Mouse (Mus musculus) neural tube, embryonic 10.5 days (tissue): ENCODE measurements around the gene Tspan6.
A peak's percentile ranks its signal among the peaks of the same experiment; 100 is the strongest.

Experiments used
- DNase-seq: peaks from one replicate; pipeline ENCODE4 v3.0.0-alpha.2; 2017; ENCODE audit warnings: low spot score; ENCODE audit errors: extremely low spot score

Gene Tspan6

DNA sequence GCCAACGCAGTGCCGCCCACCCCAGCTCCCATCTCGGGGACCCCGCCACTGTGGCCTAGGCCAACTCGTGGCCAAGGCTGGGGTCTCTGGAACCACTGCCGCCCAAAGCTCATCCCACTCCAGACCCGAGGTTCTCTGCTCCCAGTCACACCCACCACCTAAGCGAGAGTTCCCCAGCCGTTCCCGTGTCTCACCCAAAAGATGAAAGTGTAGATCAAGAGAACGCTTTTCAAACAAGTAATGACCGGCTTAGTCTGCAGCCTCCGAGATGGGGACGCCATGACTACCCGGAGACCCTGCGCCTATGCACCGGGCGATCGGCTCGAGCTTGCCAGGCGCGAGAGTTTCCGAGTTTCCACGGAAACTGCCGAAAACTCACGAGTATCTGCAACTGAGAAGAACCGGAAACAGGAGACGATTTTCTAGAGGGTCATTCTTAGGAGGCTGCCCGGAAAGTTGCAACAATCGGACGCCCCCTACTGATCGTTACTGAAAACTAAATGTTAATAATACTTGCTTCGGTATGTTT is at the start of gene Tspan6:
Tspan6 (minus strand) TSS at position 416 of the 529 bp plus-strand sequence.
- peak; percentile 76 for DNase-seq

DNA sequence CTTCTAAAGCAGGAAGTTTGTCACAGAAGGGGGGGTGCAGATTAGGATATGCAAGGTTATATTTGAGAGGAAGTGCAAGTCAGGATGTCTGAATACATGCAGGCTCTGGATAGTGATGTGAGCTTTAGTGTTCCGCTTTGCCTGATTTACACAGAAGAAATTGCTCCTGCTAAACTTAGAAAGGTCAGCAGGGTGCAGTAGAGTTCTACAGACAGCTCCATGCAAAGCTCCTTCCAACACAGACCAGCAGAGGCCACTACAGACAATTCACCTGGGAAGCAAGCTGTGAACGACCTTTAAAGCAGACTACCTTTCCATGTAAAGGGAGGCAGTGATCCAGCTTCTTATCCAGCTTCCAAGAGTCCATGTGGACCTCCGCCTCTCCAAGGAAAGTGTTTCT is 49.2 kb upstream of the Tspan6 start:
- peak; percentile 22 for DNase-seq

DNA sequence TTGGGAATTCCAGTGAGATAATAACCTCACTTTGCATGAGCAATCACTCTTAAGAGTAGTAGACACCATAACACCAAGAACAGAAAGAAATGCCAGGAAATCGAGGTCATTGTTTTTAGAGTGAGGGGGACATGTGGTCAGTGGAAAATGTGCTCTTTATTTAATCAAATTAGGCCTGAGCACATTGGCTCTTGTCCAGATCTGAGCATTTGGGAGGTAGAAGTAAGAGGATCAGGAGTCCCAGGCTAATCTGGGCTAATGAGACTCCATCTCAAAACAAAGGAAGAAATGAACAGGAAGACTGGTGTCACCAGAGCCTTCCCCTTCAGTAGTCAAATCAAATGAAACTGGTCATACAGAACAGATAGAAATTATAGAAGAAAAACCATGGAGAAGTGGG is 41.3 kb upstream of the Tspan6 start:
- DNase-seq = no peak

DNA sequence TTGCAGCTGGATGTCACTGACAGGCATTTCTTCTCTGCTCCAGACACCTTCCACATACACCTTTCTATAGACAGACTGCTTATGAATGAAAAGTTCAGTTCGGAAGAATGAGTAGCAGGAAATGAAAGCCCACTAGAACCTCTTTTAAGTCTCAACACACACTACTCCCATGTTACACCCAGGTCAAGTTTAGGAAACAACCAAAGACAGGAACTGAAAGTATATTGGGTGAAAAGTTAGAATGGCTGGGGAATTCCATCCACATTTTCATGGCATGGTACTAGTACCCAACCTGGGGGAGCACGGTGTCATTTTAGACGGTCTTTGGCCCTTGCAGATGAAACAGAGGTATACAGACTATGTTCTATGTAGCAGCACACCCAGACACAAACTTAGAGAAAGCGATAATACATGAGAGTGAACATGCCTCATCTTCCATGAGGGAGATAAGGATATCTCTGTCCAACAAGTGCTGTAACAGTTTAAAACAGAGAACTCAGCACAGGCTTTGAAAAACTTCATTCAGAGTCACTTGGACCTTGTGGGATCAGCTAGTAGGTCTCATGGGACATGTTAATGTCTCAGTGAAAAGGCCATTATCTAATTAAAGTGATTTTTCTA is 38.5 kb upstream of the Tspan6 start:
- no peak for DNase-seq

- DNase-seq = no peak
These were observed 33.2 kb upstream of the Tspan6 start for GRCm38 (mm10) chrX:133931302-133932013.

- no peak for DNase-seq
These were observed 28.5 kb upstream of the Tspan6 start for GRCm38 (mm10) chrX:133926760-133927159.

- DNase-seq = no peak
These were observed 23.0 kb upstream of the Tspan6 start for GRCm38 (mm10) chrX:133921187-133921586.

DNA sequence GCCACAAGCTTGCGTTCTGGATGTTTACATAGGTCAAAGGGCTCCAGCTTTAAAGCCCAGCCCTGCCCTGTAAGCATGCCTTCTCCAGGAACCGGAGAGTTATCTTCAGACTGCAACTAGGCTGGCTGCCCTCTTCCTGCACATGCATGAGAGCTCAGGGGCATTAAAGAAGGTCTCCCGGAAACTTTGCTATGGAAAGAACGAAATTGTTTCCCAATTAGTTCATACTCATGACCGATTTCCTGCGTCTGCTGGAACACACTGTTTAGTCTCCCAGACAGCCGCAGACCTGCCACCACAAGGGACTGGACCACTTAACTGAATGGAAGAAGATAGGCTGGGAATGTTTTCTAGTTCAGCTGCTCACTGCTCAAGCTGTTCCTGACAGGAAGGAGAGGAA is 16.0 kb upstream of the Tspan6 start:
- DNase-seq = no peak

- no peak for DNase-seq
These were observed 14.8 kb upstream of the Tspan6 start for GRCm38 (mm10) chrX:133913006-133913405.

- no peak for DNase-seq
These were observed 13.3 kb upstream of the Tspan6 start for GRCm38 (mm10) chrX:133911397-133912103.

- no peak for DNase-seq
These were observed 10.0 kb upstream of the Tspan6 start, which contains the start of gene Srpx2 for GRCm38 (mm10) chrX:133908261-133908660. TSS of gene Srpx2 (plus strand) at chrX:133908426.

DNA sequence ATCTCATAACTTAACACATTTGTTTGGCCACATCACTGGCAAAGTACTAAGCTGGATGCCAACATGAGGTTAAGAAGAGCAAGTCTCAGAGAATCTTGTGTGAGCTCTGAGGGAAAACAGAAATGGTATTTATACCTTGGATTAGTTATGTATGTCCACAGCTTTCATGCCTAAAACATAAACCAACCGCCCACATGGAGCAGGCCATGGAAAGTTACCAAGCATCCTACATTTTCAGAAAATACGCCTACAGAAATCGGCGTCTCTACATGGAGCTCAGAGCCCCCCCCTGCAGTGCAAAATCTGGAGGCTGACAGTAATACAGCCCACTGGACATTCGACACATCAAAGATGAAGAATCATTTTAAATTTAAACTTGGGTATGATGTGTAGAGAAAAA is 10.1 kb downstream of the Tspan6 start:
- no peak for DNase-seq

DNA sequence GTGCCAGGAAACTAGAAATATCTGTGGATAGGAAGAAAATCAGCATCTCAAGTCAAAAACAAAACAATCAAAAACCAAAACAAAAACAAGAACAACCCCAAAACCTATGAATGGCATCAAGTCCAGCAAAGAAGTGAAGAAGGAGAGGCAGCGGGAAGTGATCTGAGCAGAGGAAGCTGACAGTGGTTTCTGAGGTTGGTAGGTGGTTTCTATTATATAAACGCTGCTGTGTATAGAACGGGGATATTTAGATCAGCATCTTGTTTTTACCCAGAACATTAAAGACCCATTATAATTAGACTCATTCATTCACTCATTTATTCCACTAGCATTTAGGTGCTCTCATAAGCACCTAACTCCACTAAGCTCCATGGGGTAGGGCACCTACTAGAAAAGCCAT is 10.9 kb downstream of the Tspan6 start:
- DNase-seq = no peak

GRCm38 (mm10) chrX:133869743-133870142 is 28.5 kb downstream of the Tspan6 start:
- DNase-seq = no peak

DNA sequence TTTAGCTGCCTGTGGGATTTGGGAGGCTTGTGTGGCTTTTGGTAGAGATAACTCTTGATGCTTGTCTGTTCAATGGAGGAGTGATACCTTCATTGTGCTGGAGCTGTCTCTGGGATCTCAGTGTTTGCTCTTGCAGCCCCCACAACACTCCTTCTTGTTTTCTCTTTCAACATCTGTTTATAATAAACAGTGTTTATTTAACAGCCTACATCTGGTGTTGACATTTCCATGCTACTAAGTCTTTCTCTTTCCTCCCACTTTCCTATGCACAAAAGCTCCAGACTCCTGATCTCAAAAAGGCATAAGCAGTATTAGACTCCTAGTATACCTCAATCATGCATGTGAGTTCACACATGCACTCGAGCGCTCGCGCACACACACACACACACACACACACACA is 44.6 kb downstream of the Tspan6 start:
- no peak for DNase-seq

- no peak for DNase-seq
These were observed 47.5 kb downstream of the Tspan6 start, which contains the start of gene Tnmd for GRCm38 (mm10) chrX:133850680-133851079. TSS of gene Tnmd (plus strand) at chrX:133850980.
